Mouse (Mus musculus): ENCODE results near the gene Tspan31.
"Not testable (repeated sequence)": the region's sequence is repeated elsewhere in the genome, so short reads cannot be mapped to it uniquely, and the experiment has no call there.

Gene Tspan31

DNA sequence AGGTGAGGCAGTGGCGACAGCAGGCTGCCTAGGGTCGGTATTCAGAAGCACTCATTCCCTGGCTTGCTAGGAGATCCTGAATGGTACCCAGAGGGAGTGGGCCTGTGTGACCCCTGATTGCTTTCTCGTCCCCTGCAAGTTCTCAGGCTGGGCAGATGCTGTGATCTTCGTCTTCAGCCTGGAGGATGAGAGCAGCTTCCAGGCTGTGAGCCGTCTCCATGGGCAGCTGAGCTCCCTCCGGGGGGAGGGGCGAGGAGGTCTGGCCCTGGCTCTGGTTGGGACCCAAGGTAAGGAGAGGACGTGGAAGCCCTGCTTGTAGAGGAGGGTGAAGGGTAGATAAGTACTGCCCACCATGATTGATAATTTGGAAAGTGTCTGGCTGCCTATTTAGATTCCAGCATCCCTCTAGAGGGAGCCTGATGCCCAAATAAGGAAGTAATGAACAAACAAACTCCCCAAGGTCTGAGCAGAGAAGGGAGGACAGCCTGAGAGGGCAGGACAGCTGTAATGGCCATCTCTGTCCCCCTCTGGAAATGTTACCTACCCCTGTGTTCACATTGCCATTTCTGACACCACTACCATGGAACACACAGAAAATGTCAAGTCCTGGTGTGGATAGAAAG, 13.3 kb upstream of the Tspan31 start:
- no peak for DNase-seq

DNA sequence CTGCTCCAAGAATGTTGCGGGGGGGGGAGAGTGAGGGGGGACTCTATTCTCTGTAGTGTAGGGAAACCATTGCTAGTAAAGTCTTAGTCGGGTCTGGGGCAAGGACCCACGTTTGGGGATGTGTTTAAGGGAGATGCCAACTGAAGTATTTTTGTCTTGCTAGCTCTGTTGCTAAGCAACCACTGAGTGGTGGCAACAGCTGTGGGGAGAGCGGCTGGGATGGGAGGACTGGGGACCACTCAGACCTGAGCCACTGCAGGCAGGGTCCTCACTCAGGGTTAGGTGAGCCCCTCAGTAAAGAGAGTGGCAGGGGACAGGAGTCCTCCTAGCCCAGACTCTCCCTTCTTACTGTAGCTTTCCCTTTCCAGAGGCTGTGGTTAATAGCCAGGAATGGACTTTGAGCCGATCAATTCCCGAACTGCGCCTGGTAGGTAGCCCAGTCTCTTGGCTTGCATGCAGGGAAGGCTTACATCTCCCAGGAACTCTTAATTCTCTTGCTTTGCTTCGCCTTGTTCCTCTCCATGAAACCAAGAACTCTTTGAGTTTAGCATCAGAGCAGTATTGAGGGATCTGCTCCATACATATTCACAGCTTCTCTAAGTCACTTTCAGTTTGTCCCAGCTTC, 12.0 kb upstream of the Tspan31 start:
- no peak for DNase-seq

DNA sequence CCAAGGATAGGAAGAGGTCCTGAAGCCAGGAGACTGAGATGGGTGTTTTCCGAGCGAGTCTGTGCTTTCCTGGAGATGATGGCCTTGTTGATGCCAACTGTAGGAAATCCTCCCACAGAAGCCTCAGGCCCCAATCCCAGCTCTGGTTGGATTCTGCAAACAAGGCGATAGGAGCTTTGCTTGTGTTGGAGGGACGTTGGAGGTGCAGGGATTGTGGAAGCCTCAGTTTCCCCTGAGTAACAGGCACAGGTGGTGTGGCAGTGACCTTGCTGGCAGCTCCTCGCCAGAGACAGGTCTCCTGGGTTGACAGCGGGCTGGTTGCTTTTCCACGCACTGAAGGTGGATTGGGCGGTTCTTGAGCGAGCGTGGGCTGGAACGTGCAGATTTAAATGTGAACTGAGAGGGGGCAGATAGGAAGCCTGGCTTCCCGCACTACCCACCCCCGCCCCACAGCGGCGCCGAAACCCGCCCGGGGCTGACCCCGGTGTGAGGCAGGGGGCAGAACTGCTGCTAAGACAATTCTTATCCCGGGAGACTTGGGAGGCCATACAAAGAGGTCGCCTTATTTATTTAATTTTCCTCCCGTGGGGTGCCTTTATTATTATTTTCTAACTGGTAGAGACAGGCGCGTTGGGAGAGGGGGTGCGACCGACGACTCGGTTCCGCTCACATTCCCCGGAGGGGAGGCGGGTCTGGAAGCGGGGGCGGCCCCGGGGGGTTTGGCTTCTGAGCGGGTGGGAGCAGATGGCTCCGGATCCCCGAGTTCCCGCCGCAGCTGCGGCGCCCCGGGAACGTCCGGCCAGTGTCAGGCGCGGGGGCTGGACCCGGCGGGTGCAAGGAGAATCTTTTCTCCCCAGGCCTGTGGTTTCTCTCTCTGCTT, 11.1 kb upstream of the Tspan31 start:
- DNase-seq = no peak

DNA sequence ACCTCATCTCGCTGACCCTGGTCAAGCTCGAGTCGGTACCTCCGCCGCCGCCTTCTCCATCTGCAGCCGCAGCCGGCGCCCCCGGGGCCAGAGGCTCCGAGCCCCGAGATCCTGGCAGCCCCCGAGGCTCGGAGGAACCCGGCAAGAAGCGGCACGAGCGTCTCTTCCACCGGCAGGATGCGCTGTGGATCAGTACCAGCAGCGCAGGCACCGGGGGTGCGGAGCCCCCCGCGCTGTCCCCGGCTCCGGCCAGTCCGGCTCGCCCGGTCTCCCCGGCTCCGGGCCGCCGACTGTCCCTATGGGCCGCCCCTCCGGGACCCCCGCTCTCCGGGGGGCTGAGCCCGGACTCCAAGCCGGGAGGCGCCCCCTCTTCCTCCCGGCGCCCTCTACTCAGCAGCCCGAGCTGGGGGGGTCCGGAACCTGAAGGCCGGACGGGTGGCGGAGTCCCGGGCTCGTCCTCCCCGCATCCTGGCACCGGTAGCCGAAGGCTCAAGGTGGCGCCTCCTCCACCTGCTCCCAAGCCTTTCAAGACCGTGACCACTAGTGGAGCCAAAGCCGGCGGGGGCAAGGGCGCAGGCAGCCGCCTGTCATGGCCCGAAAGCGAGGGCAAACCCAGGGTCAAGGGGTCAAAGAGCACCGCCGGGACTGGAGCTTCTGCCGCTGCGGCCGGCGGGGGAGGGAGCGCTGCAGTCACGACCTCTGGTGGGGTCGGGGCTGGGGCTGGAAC, 9.8 kb upstream of the Tspan31 start:
- DNase-seq = peak; percentile 37

DNA sequence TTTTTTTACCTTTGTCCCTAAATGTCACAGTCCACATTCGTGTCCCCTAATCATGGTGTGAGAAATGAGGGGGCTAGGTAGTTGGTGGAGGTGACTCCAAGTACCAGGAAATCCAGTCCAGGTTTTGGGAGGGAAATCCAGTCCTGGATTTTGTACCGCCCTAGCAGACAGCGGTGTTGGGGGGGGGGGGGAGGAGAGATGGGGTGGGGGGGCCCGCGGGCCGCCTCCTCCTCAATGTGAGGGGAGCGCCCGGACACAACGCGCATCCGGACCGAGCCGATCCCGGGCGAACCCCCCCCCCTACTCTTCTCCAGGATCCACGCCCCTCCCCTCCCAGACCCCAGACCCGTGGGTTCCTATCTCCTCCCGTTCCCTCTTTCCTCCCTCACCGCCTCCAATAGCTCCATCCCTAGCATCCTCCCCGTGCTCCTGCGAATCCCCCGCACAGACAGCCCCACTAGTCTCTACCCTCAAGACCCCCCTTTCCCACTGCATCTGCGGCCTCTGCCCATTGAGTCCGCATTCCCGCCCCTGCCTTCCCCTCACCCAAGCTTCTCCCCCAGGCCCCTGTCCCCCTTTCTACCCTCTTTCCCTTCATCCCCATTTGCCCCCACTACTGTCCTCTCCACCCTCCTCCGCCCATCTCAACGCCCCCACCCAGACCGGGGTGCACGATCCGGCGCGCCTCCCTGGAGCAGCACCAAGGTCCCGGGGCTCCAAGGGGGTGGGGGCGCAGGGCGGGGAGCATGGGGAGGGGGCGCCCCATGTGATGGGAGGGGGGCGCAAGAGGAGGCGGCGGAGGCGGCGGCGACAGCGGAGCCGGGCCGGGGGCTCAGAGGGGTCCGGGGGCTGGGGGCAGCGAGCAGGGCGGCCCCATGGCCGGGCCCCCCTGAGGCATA, 8.9 kb upstream of the Tspan31 start:
- DNase-seq = no peak

DNA sequence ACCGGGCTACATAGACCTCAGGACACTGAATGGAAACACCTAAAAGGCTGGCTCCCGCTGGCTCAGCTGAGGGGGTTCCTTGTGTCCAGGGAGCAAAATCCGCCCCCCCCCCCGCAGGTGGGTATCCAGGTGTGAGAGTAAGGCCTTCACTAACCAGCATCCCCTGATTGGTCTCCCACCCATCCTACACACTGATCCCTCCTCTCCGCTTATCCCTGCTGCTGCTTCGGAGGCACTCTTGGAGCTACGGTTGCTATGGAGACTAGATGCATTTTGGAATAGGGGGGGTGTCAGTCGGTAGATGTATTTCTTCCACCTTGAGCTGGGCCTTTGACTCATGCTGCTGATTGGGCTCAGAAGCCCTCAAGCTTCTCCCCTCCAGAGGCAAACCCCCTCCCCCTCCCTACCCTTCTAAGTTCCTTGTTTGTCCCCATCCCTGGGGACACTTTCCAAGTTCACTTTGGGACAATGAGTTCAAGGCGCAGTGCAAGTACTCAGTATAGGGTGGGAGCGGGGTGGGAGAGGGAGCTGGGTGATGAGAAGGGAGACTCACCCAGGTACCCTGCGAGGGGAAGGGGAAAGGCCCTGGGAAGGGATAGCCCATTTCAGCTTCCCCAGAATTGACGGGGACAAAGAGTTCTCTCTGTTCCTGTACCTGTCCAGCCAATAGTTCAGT, 8.1 kb upstream of the Tspan31 start:
- no peak for DNase-seq

DNA sequence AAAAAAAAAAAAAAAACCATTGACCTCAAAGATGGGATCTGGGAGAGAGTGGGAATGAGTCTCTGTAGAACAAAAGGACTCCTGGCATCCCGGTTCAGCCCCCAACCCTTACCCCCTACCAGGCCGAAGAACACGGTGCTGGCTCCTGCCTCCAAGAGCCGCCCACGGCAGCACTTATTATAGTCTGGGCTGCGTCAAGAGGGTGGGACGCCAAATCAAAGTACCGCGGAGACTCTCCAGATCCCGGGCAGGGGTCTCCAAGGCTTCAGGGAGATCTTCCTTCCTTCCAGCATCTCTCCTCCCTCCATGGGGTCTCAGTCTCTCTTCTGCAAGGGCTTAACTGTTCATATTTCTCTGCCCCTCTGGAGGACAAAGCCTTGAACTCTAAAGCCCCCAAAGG, 7.5 kb upstream of the Tspan31 start:
- DNase-seq = no peak

DNA sequence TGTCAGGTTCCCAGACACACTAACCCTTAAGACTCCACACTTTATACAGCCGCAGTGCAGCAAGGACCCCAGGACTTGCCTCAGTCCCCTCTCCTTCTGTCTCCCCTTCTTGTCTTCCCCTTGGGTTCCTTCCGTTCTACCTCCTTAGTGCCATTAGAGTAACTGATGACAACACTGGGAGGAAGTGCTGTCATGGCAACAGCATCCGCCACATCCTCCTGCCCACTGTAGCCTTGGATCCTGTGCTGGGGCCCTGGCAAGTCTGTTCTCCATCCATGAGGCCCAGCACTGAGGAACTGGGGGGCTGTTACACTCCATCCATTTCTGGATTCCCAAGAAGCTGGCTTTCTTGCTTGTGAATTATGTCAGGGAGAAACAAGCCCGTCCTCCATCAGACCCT, 6.0 kb upstream of the Tspan31 start:
- no peak for DNase-seq

DNA sequence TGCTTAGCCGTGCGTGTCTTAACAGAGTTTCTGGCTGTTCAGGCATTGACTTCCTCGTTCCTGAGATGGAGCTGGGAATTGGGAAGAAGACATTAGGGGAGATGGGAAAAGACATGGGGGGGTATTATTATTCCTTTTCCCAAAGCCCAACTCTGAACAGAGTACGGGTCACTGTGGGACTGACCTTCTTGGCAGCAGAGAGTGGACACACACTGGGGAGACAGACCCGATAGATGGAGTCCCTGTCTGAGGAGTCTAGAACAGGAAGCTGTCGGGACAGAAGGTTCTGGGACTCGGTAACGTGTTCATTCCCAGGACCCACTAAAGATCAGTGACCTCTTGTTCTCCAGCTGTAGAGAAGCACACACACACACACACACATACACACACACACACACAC, 5.6 kb upstream of the Tspan31 start:
- DNase-seq = no peak

DNA sequence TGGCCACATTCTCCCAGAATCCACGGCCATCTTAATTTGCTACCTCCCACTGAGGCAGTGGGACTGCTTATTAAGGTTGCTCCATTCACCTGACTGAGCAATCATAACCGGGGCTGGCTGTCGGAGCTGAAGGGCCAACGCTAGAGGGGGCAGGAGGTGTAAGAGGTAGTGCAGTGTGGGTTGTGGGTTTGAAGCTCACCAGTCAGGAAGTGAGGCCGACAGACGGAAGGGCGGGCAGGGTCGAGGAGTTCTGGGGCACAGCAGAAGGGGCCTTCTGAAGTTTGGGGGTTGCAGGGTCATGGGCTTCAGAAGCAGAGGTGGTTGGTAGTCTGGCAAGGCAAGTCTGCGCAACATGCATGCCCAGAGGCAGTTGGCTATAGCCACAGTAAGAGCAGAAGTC, 5.0 kb upstream of the Tspan31 start, which contains the start of gene Agap2:
Gene Agap2 (plus strand): TSS at position 205 of the 400 bp plus-strand sequence.
- peak; percentile 29 for DNase-seq

DNA sequence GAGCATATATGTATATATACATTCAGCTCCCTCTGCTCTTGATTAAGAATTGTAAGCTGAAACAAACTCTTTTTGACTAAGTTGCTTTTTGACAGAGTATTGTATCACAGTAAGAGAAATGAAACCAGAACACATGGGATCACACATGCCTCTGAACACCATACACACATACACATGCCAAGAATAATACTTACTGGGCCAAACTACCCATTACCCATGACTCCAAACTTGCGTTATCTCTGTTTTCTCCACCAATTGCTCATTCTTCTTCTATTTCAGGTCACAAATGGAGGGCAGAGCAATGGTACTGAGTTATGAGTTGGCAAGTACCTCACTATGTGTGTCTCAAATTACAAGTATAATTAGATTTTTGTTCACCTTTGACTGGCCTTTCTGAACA, 3.9 kb upstream of the Tspan31 start:
- DNase-seq = no peak

DNA sequence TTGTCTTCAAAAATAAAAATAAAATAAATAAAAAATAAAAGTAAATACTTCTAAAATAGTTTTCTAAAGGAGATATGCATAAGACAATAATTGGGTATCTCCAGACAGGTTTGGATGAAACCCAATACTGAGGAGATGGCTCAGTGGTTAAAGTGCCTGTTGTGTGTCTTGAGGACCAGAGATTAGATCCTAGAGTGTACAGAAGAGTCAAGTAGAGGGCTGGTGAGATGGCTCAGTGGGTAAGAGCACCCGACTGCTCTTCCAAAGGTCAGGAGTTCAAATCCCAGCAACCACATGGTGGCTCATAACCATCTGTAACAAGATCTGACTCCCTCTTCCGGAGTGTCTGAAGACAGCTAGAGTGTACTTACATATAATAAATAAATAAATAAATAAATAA, 2.9 kb upstream of the Tspan31 start:
- not testable (repeated sequence) for DNase-seq

DNA sequence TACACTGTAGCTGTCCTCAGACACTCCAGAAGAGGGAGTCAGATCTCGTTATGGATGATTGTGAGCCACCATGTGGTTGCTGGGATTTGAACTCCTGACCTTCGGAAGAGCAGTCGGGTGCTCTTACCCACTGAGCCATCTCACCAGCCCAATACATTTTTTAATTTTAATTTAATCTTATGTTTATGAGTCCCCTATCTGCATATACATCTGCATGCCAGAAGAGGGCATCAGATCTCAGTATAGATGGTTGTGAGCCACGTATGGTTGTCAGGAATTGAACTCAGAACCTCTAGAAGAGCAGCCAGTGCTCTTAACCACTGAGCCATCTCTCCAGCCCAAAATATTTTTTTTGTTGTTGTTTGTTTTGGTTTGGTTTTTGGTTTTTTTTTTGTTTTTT, 2.2 kb upstream of the Tspan31 start:
- not testable (repeated sequence) for DNase-seq

DNA sequence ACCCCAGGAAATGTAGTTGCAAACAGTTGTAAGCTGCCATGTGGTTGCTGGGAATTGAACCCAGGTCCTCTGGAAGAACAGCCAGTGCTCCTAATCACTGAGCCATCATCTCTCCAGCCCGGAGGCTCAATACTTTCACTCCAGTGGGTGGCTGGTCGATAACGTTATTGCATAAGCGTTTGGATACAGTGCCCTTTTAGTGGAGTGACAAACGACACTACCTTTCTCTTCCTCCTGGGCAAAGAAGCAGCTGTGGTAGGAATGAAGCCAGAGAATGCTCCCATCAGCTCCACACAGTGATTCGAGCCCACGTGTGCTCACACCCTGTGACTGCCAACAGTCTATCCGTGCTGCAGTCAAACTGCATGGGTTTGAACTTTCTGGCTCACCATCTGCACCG, 1.1 kb upstream of the Tspan31 start:
- no peak for DNase-seq

DNA sequence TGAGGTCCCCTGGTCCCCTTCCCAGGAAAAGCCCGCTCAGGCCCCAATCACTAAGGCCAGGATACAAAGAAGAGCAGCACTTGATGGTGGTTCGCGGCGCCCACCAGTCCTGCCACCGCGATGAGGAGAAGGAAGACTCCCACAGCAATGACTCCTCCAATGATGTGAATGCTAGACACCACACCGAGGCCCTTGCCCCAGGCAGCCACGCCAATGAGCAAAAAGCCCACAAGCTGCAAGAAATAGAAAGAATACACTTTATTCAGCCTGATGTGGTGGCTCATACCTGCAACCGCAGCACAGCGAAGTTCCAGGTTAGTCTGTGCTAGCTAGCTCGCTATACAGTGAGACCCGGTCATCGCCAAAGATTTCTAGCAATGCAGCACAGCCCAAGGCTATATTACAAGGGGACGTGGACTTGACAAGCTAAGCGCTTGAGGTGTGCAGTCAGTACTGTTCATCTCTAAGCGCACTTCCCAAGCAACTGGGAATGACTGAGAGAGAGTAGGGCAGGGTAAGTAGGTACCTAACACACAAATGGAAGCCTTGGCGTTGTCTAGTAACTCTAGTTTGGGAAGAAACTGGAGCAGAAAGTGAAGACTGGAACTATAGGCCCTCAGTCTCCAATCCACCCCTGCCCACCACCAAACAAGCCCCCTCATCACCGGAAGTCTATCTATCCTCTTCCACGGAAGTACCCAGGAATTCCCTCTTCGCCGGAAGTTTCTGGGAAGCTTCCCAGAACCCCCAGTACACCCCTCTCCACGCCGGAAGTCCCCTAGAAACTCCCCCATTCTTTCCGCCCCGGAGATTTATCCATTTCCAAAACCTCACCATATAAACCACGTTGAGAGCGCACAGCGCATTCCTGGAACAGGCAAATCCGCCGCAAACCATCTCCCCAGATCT, 529 bp downstream of the Tspan31 start:
- DNase-seq = no peak

DNA sequence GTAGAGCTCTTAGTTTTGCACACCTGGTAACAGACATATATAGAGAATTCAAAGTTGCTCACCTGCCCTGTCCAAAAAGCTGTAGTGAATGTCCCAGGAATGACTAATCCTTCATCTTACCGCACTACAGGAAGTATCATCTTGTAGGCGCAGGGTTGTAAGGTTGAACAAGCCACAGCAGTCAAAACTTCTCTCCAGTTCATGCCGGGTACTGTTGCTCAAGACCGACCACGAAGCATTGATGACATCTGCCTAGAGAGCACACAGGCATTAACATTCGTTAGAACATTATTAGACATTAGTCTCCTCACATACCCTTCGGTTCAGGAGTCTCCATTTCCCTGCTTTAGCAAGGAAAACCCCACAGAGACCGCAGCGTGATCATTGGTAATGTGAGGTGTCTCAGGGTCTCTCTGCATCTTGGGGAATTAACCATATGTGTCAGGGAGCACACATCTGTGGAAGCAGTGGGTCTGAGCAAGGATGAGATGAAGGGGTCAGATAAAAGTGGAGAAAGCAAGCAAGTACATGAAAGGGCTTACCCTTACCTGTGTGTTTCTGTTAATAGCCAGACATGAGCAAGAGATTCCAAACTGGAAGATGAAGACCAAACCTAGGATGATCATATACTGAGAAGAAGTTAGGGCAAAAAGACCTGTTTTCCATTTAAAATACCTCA, 1.6 kb downstream of the Tspan31 start:
- DNase-seq = no peak

DNA sequence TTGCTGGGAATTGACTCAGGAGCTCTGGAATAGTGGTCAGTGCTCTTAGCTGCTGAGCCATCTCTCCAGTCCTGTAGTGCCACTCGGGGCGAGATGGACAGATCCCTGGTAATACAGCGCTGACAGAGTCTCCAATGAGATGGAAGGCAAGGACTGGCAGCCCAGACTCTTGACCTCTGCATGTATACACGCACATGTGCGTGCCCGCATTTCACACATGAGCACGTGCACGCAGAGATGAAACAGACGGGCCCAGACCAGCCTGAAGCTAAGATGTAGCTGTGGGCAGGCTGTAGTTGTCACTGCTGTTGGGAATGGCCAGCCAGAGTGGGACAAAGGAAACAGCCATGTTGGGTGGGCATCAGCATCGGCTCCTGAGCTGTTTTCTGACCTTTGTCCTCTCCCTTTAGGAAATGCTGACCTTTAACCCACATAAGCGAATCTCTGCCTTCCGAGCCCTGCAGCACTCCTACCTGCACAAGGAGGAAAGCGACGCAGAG, 3.5 kb downstream of the Tspan31 start:
- DNase-seq = no peak

DNA sequence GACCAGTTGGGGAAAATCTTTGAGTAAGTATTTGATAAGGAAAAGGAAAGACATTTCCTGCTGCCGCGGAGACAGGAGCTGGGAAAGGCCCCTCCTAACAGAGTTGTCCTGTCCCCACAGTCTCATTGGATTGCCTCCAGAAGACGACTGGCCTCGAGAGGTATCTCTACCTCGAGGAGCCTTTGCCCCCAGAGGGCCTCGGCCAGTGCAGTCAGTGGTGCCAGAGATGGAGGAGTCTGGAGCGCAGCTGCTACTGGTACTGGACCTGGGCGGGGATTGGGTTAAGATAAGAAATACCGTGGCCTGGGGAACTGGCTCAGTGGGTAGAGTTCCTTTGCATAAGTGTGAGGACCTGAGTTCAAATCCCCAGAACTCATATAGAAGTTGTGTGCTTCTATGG, 4.1 kb downstream of the Tspan31 start:
- no peak for DNase-seq
